Mouse (Mus musculus) intestine, postnatal 0 days (tissue): ENCODE results near the gene Pcdh15. TPM values are rescaled to one million over a fixed set of nuclear protein-coding genes. Genes with fewer than 3 reads are reported as not detected.

Experiments used
- ATAC-seq: fragments of 200-750 bp; cut with Nextera tagmentation; 2 replicates; pipeline ENCODE4 v1.8.0; 2017; ENCODE audit warnings: mild to moderate bottlenecking, moderate TSS enrichment, moderate library complexity
- H3K27ac ChIP-seq: fragments of 300-500 bp; sonication (generic); 2 replicates; pipeline ENCODE4 v1.5.1; 2014; ENCODE audit warnings: mild to moderate bottlenecking, low read depth, low read length, moderate library complexity
- H3K27me3 ChIP-seq: fragments of 300-500 bp; sonication (generic); replicated peaks from 2 replicates; pipeline ENCODE4 v1.6.1; 2014; ENCODE audit warnings: low read length, mixed read lengths; ENCODE audit not compliant: control insufficient read depth, insufficient read depth
- H3K36me3 ChIP-seq: fragments of 300-500 bp; sonication (generic); 2 replicates; pipeline ENCODE4 v1.6.1; 2014; ENCODE audit warnings: mild to moderate bottlenecking, moderate library complexity; ENCODE audit not compliant: control insufficient read depth, insufficient read depth
- H3K4me1 ChIP-seq: fragments of 300-500 bp; sonication (generic); replicated peaks from 2 replicates; pipeline ENCODE4 v1.6.1; 2014; ENCODE audit warnings: antibody characterized with exemption, low read length, mixed read lengths; ENCODE audit not compliant: control insufficient read depth, insufficient read depth
- H3K4me2 ChIP-seq: fragments of 300-500 bp; sonication (generic); replicated peaks from 2 replicates; pipeline ENCODE4 v1.6.1; 2014; ENCODE audit warnings: low read depth, mild to moderate bottlenecking, moderate library complexity
- H3K4me3 ChIP-seq: fragments of 300-500 bp; sonication (generic); 2 replicates; pipeline ENCODE4 v1.5.1; 2014; ENCODE audit warnings: low read depth, low read length
- H3K9ac ChIP-seq: fragments of 300-500 bp; sonication (generic); 2 replicates; pipeline ENCODE4 v1.6.1; 2014; ENCODE audit warnings: mild to moderate bottlenecking, low read depth, low read length
- H3K9me3 ChIP-seq: fragments of 300-500 bp; sonication (generic); 2 replicates; pipeline ENCODE4 v1.6.1; 2016; ENCODE audit warnings: mixed run types; ENCODE audit not compliant: control insufficient read depth
- CTCF ChIP-seq: sonication (generic); IDR thresholded peaks from 2 replicates; pipeline ENCODE4 v1.5.1; 2016; ENCODE audit warnings: low read depth, mild to moderate bottlenecking, control low read depth, antibody characterized with exemption, moderate library complexity
- WGBS: fragments of 180-500 bp; shearing (Covaris S2); extraction: QIAGEN DNeasy Blood & Tissue Kit; methylation state at CpG from one replicate; pipeline ENCODE4 v1.1.7; 2014; 5-methylcytosine and 5-hydroxymethylcytosine counted together
- polyA plus RNA-seq: library from polyadenylated mRNA; unstranded; fragments of >200 nt; fragmentation: Nextera tagmentation; extraction: Ambion mirVana; gene quantifications from 2 replicates; pipeline ENCODE4 v1.2.1, GENCODE M21; 2015

Pcdh15 gene
- polyA plus RNA-seq, 1 experiment from 2014 or later, result 0.61 TPM

DNA sequence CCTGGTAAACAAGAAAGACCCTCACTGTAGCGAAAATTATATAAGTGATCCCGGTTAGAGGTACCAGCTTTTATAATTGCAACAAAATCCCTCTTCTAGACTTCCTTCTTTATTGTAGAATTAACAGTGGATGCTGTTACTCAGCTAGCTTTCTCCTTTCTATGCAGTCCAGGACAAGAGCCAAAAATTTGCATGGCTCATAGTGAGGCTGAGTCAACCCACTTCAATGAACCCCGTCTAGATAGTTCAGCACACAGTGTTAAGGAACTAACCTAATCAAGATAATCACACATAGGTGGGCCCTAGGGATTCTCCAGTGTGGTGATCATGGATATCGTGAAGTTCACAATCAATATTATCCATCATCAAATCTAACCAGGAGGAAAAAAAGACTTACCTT lies 1024.3 kb downstream of the Pcdh15 start:
- Histone ChIP-seq H3K4me3 (no peak overlapping the region), H3K4me2 (no peak overlapping the region), H3K4me1 (no peaks in the 10 kb centered on the region), H3K36me3 (no peaks in the 10 kb centered on the region), H3K27me3 (no peaks in the 10 kb centered on the region), H3K27ac (no peak overlapping the region), H3K9me3 (no peaks in the 10 kb centered on the region), H3K9ac (no peak overlapping the region)
- ATAC-seq, result no peak
- 86% methylated on average over 4 of the region's 4 CpGs for WGBS
- TF ChIP-seq CTCF, result no peak

DNA sequence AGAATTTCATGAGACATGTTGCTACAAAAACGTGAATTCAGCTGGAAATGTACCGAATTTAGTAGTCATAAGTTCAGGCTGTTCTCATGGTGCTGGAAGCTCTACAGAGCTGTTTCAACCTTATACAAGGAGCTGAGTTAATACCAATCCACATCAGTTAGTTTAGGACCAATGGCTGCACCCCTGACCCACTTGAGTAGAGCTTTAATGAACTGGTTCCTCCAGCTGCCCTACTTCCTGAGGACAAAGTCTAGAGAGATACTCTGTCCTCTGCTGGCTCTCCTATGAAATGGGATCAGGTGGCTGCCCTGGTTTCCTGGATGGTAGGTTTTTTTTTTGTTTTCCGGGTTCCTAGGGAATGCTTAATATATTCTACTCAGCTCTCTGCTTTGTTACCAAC lies 1030.0 kb downstream of the Pcdh15 start:
- H3K4me2 ChIP-seq, result no peak overlapping the region
- ATAC-seq, result no peak
- 76% methylated on average over 3 of the region's 3 CpGs for WGBS
- TF ChIP-seq CTCF, result no peak
- no peaks in the 10 kb centered on the region for H3K27me3 ChIP-seq
- H3K36me3 ChIP-seq, result no peaks in the 10 kb centered on the region
- H3K9ac ChIP-seq, result no peak overlapping the region
- H3K27ac ChIP-seq, result no peak overlapping the region
- no peaks in the 10 kb centered on the region for H3K4me1 ChIP-seq
- no peaks in the 10 kb centered on the region for H3K9me3 ChIP-seq
- H3K4me3 ChIP-seq, result no peak overlapping the region

DNA sequence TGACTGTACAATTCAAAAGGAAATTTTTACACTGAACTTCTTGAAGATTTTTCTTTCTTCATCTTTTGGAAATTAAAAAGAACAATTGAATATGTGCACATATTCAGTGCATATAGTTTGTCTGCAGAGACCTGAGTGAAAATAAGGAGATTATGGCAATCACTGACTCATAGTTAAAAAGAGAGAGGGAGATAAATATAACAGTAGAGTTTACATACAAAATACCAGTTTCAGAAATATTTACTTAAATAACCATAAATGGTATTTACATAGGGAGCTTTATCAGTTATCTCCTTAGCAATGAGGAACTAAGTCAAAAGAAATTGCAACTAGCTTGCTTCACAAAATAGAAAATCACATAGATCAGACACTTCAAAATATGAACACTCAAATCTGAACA lies 1030.5 kb downstream of the Pcdh15 start:
- H3K4me2 ChIP-seq, result no peak overlapping the region
- no peak for ATAC-seq
- H3K9me3 ChIP-seq, result no peaks in the 10 kb centered on the region

DNA sequence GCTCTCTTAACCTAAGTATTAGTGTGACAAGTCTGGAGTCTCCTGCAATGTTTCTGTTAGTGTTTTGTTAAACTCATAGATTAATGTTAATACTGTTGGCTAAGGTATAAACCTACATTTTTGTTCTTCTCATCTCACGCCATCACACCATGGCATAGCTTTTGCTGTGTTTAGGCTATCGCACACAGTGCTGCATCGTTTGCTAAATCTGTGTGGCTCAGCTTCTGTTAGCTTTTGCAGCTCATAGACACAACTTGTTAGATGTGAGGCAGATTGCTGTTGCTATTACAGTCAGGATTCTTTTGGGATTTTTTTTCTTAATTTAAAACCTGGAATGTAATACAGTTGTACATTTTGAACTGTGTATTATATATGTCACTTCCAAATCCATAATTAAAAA lies 1031.7 kb downstream of the Pcdh15 start:
- Histone ChIP-seq H3K27ac (no peak overlapping the region), H3K9me3 (no peaks in the 10 kb centered on the region), H3K9ac (no peak overlapping the region), H3K27me3 (no peaks in the 10 kb centered on the region), H3K4me1 (no peaks in the 10 kb centered on the region), H3K36me3 (no peaks in the 10 kb centered on the region), H3K4me3 (no peak overlapping the region), H3K4me2 (no peak overlapping the region)
- no peak for ATAC-seq
- no peak for TF ChIP-seq CTCF
- WGBS, result 88% methylated on average over 3 of the region's 3 CpGs

More for the DNA sequence above, 1030.5 kb downstream of the Pcdh15 start:
- H3K9ac ChIP-seq, result no peak overlapping the region
- TF ChIP-seq CTCF, result no peak
- H3K4me1 ChIP-seq, result no peaks in the 10 kb centered on the region
- no peak overlapping the region for H3K4me3 ChIP-seq
- no peak overlapping the region for H3K27ac ChIP-seq
- no peaks in the 10 kb centered on the region for H3K27me3 ChIP-seq
- no peaks in the 10 kb centered on the region for H3K36me3 ChIP-seq

DNA sequence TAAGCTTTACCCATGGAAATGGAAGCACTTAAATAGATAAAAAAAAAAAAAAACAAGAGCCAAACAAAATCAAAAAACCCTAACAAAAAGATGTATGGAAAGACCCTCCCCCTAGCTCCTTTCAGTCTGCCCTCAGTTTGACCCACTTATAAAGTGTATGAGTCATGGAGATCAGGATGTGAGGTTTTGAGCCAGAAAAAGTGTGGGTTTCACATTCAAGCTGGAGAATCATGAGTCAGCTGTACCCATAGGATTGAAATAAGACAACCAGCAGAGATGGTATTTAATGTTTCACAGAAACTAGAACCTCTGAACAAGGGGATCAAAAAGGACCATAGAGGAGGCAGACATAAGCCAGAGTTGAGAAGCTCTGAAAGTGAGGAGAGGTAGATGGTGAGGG lies 1048.8 kb downstream of the Pcdh15 start:
- H3K27me3 ChIP-seq, result no peaks in the 10 kb centered on the region
- TF ChIP-seq CTCF, result no peak
- H3K4me1 ChIP-seq, result no peaks in the 10 kb centered on the region
- no peaks in the 10 kb centered on the region for H3K36me3 ChIP-seq
- no peaks in the 10 kb centered on the region for H3K9me3 ChIP-seq
- H3K27ac ChIP-seq, result no peak overlapping the region
- no peak overlapping the region for H3K4me3 ChIP-seq
- H3K9ac ChIP-seq, result no peak overlapping the region
- H3K4me2 ChIP-seq, result no peak overlapping the region
- ATAC-seq, result no peak

GRCm38 (mm10) chr10:74181921-74182320 lies 1082.8 kb downstream of the Pcdh15 start:
- no peaks in the 10 kb centered on the region for H3K27me3 ChIP-seq
- H3K4me1 ChIP-seq, result no peaks in the 10 kb centered on the region
- 63% methylated on average over 3 of the region's 3 CpGs for WGBS
- TF ChIP-seq CTCF, result no peak
- H3K4me2 ChIP-seq, result no peak overlapping the region
- no peak overlapping the region for H3K9ac ChIP-seq
- H3K36me3 ChIP-seq, result no peaks in the 10 kb centered on the region
- H3K27ac ChIP-seq, result no peak overlapping the region
- no peak for ATAC-seq
- no peaks in the 10 kb centered on the region for H3K9me3 ChIP-seq
- H3K4me3 ChIP-seq, result no peak overlapping the region

GRCm38 (mm10) chr10:74203650-74204049 lies 1104.5 kb downstream of the Pcdh15 start:
- H3K9ac ChIP-seq, result no peak overlapping the region
- H3K27me3 ChIP-seq, result no peaks in the 10 kb centered on the region
- no peaks in the 10 kb centered on the region for H3K9me3 ChIP-seq
- H3K27ac ChIP-seq, result no peak overlapping the region
- no peak overlapping the region for H3K4me3 ChIP-seq
- TF ChIP-seq CTCF, result peak; percentile 72
- no peak overlapping the region for H3K4me2 ChIP-seq
- H3K4me1 ChIP-seq, result no peaks in the 10 kb centered on the region
- no peaks in the 10 kb centered on the region for H3K36me3 ChIP-seq
- no peak for ATAC-seq
